ENCODE assay signal across 9 mouse cellular contexts in the genomic region with DNA sequence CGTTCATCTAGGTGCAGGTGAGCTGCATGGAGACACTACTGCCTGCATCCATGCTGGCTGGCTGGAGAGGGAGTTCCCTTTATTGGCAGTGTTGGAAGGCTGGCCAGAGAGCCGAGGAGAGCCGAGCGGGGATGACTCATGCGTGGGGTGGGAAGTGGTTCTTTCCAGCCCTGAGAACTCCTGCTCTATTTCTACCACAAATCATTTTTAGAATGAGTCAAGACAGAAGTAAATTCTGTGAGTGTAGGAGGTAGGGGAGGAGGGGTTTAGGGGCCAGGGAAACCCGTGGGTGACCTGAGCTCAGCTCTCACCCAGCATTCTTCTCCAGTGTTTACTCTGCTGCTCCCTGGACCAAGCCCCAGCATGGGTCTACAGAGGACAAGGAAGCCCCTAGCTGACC.
A peak's percentile ranks its signal among the peaks of the same experiment; 100 is the strongest.
DNase-seq lines count a peak whose midpoint lies in the region; ATAC-seq lines count a peak whose summit lies in the region.
"Had no signal": no experiment of that assay in that cellular context is flagged by ENCODE, and none has a peak within 500 bp of the region (broad histone marks: within the 10 kb centered on the region; RNA-seq: fewer than 3 reads in every experiment).

No protein-coding gene starts in this region.

- H3K4me3 ChIP-seq in liver, embryonic 11.5 days (ENCODE audit: low read depth, low read length), result no peak overlapping the region
- no peak overlapping the region for H3K4me3 ChIP-seq in limb, embryonic 10.5 days
- H3K4me3 ChIP-seq: limb, embryonic 13.5 days had no signal

- no peaks in the 10 kb centered on the region for H3K9me3 ChIP-seq in liver, embryonic 11.5 days (ENCODE audit: control insufficient read depth, low read length)
- no peaks in the 10 kb centered on the region for H3K9me3 ChIP-seq in limb, embryonic 10.5 days (replicated peaks)
- H3K9me3 ChIP-seq: limb, embryonic 13.5 days had no signal

- no peak overlapping the region for H3K9ac ChIP-seq in liver, embryonic 11.5 days (ENCODE audit: low read depth, low read length)
- H3K9ac ChIP-seq: limb, embryonic 13.5 days had no signal

- DNase-seq in layer of hippocampus, adult 18-20 months (ENCODE audit: low spot score in 2 of 2), result peak; percentile 39 to 53
- DNase-seq in layer of hippocampus, adult 9-10 months (ENCODE audit: low spot score), result no peak
- DNase-seq in cerebellum, adult 11 months, result peak; percentile 29
- DNase-seq in kidney, postnatal 4 days, result peak; percentile 56 to 72
- DNase-seq in right cerebral cortex, postnatal 25 days, result peak; percentile 77
- DNase-seq in liver, embryonic 11.5 days (ENCODE audit: low spot score), result no peak
- DNase-seq in thymus, postnatal 25 days, result no peak
- no peak for DNase-seq in limb, embryonic 10.5 days (ENCODE audit: low spot score)

- H3K27ac ChIP-seq in liver, embryonic 11.5 days (ENCODE audit: low read depth, low read length), result no peak overlapping the region
- H3K27ac ChIP-seq in limb, embryonic 10.5 days, result no peak overlapping the region
- H3K27ac ChIP-seq: limb, embryonic 13.5 days had no signal

- WGBS in liver, embryonic 11.5 days, result 42% methylated on average over 6 of the region's 6 CpGs
- 63% methylated on average over 6 of the region's 6 CpGs for WGBS in limb, embryonic 10.5 days

- no peaks in the 10 kb centered on the region for H3K27me3 ChIP-seq in liver, embryonic 11.5 days (replicated peaks; ENCODE audit: control insufficient read depth, insufficient read depth, low read length)
- no peaks in the 10 kb centered on the region for H3K27me3 ChIP-seq in limb, embryonic 10.5 days (ENCODE audit: low read depth, poor library complexity, severe bottlenecking)
- H3K27me3 ChIP-seq: limb, embryonic 13.5 days had no signal

- H3K36me3 ChIP-seq in liver, embryonic 11.5 days (ENCODE audit: control insufficient read depth, insufficient read depth, low read length), result no peaks in the 10 kb centered on the region
- H3K36me3 ChIP-seq in limb, embryonic 10.5 days, result no peaks in the 10 kb centered on the region
- H3K36me3 ChIP-seq: limb, embryonic 13.5 days had no signal

- no peaks in the 10 kb centered on the region for H3K4me1 ChIP-seq in liver, embryonic 11.5 days (replicated peaks; ENCODE audit: control insufficient read depth, insufficient read depth, low read length)
- H3K4me1 ChIP-seq in limb, embryonic 10.5 days, result peaks cover 21% of the 10 kb centered on the region

- no peak for ATAC-seq in liver, embryonic 11.5 days (replicated peaks; ENCODE audit: low FRiP score)

- no peak overlapping the region for H3K4me2 ChIP-seq in liver, embryonic 11.5 days
- H3K4me2 ChIP-seq: limb, embryonic 13.5 days had no signal

Comparison
In these comparisons a context has a peak if more than half of its experiments do, and no peak if none do; other contexts are left out.
1. DNase-seq: peak in layer of hippocampus, adult 18-20 months (2 of 2), cerebellum, adult 11 months (single experiment), kidney, postnatal 4 days (2 of 2) and right cerebral cortex, postnatal 25 days (single experiment); none in layer of hippocampus, adult 9-10 months (single experiment), liver, embryonic 11.5 days (single experiment), thymus, postnatal 25 days (single experiment) and limb, embryonic 10.5 days (single experiment).